Comparison of ENCODE assay signal across 23 mouse cellular contexts in genomic region chr9:71599861-71600260, GRCm38 (mm10). TPM values are rescaled to one million over a fixed set of nuclear protein-coding genes. Genes with fewer than 3 reads are reported as not detected.
DNase-seq lines count a peak whose midpoint lies in the region; ATAC-seq and TF ChIP-seq lines count a peak whose summit lies in the region.
"Had no signal": no experiment of that assay in that cellular context is flagged by ENCODE, and none has a peak within 500 bp of the region (broad histone marks: within the 10 kb centered on the region; RNA-seq: fewer than 3 reads in every experiment).

No protein-coding gene starts in this region.

- no peaks in the 10 kb centered on the region for H3K9me3 ChIP-seq in hindbrain, postnatal 0 days (ENCODE audit: low read length)
- no peaks in the 10 kb centered on the region for H3K9me3 ChIP-seq in hindbrain, embryonic 14.5 days (ENCODE audit: control insufficient read depth, low read length)
- no peaks in the 10 kb centered on the region for H3K9me3 ChIP-seq in midbrain, embryonic 11.5 days (ENCODE audit: control insufficient read depth, low read length)
- H3K9me3 ChIP-seq in midbrain, postnatal 0 days (ENCODE audit: low read length) = no peaks in the 10 kb centered on the region
- H3K9me3 ChIP-seq: embryonic facial prominence, embryonic 15.5 days; forebrain, embryonic 10.5 days; heart, embryonic 10.5 days; hindbrain, embryonic 12.5 days had no signal

- no peaks in the 10 kb centered on the region for H3K4me1 ChIP-seq in hindbrain, postnatal 0 days (ENCODE audit: insufficient read depth, low read length)
- H3K4me1 ChIP-seq in hindbrain, embryonic 14.5 days (replicated peaks; ENCODE audit: control insufficient read depth, insufficient read depth, low read length) = no peaks in the 10 kb centered on the region
- H3K4me1 ChIP-seq in midbrain, embryonic 11.5 days (ENCODE audit: control insufficient read depth, insufficient read depth, low read length) = no peaks in the 10 kb centered on the region
- H3K4me1 ChIP-seq in midbrain, postnatal 0 days (ENCODE audit: insufficient read depth, low read length) = no peaks in the 10 kb centered on the region

- WGBS in hindbrain, postnatal 0 days = 71% methylated on average over 7 of the region's 7 CpGs
- WGBS in hindbrain, embryonic 14.5 days = 86% methylated on average over 7 of the region's 7 CpGs
- WGBS in midbrain, embryonic 11.5 days = 83% methylated on average over 7 of the region's 7 CpGs
- WGBS in midbrain, postnatal 0 days = 78% methylated on average over 7 of the region's 7 CpGs

- no peak overlapping the region for H3K27ac ChIP-seq in hindbrain, postnatal 0 days
- no peak overlapping the region for H3K27ac ChIP-seq in hindbrain, embryonic 14.5 days
- no peak overlapping the region for H3K27ac ChIP-seq in midbrain, embryonic 11.5 days (ENCODE audit: low read depth, low read length)
- no peak overlapping the region for H3K27ac ChIP-seq in midbrain, postnatal 0 days (ENCODE audit: low read depth, low read length)
- H3K27ac ChIP-seq: embryonic facial prominence, embryonic 15.5 days; forebrain, embryonic 10.5 days; heart, embryonic 10.5 days; hindbrain, embryonic 12.5 days had no signal

- no peak overlapping the region for H3K4me2 ChIP-seq in hindbrain, postnatal 0 days (ENCODE audit: low read depth, low read length)
- no peak overlapping the region for H3K4me2 ChIP-seq in hindbrain, embryonic 14.5 days (replicated peaks)
- H3K4me2 ChIP-seq in midbrain, embryonic 11.5 days = no peak overlapping the region
- H3K4me2 ChIP-seq in midbrain, postnatal 0 days (ENCODE audit: low read depth, low read length, poor library complexity, severe bottlenecking) = no peak overlapping the region
- H3K4me2 ChIP-seq: embryonic facial prominence, embryonic 15.5 days; hindbrain, embryonic 12.5 days had no signal

- no peaks in the 10 kb centered on the region for H3K27me3 ChIP-seq in hindbrain, postnatal 0 days (ENCODE audit: insufficient read depth, low read length)
- no peaks in the 10 kb centered on the region for H3K27me3 ChIP-seq in hindbrain, embryonic 14.5 days (ENCODE audit: control insufficient read depth, insufficient read depth, low read length)
- H3K27me3 ChIP-seq in midbrain, embryonic 11.5 days (ENCODE audit: control insufficient read depth, insufficient read depth, low read length) = no peaks in the 10 kb centered on the region
- H3K27me3 ChIP-seq in midbrain, postnatal 0 days (ENCODE audit: insufficient read depth, low read length) = no peaks in the 10 kb centered on the region
- H3K27me3 ChIP-seq: embryonic facial prominence, embryonic 15.5 days; hindbrain, embryonic 12.5 days had no signal

- H3K9ac ChIP-seq in hindbrain, postnatal 0 days (replicated peaks; ENCODE audit: low read length) = no peak overlapping the region
- H3K9ac ChIP-seq in hindbrain, embryonic 14.5 days = no peak overlapping the region
- H3K9ac ChIP-seq in midbrain, embryonic 11.5 days (ENCODE audit: low read length) = no peak overlapping the region
- no peak overlapping the region for H3K9ac ChIP-seq in midbrain, postnatal 0 days (replicated peaks; ENCODE audit: low read length, poor library complexity, severe bottlenecking)
- H3K9ac ChIP-seq: embryonic facial prominence, embryonic 15.5 days; hindbrain, embryonic 12.5 days had no signal

- no peaks in the 10 kb centered on the region for H3K36me3 ChIP-seq in hindbrain, postnatal 0 days (ENCODE audit: insufficient read depth, low read length)
- no peaks in the 10 kb centered on the region for H3K36me3 ChIP-seq in hindbrain, embryonic 14.5 days (replicated peaks; ENCODE audit: control insufficient read depth, insufficient read depth)
- no peaks in the 10 kb centered on the region for H3K36me3 ChIP-seq in midbrain, embryonic 11.5 days (ENCODE audit: control insufficient read depth, insufficient read depth, low read length)
- no peaks in the 10 kb centered on the region for H3K36me3 ChIP-seq in midbrain, postnatal 0 days (ENCODE audit: insufficient read depth, low read length)
- H3K36me3 ChIP-seq: embryonic facial prominence, embryonic 15.5 days; forebrain, embryonic 10.5 days; heart, embryonic 10.5 days; hindbrain, embryonic 12.5 days had no signal

- peak; percentile 43 to 54 for DNase-seq in cerebellum, postnatal 14 days
- DNase-seq in cerebellum, adult 9-10 months = no peak
- no peak for DNase-seq in hindbrain, postnatal 0 days (ENCODE audit: low spot score)
- DNase-seq in hindbrain, embryonic 14.5 days (ENCODE audit: low spot score) = no peak
- DNase-seq in kidney, postnatal 10 days = peak; percentile 18
- DNase-seq in kidney, postnatal 25 days = no peak
- DNase-seq in midbrain, embryonic 11.5 days (ENCODE audit: low spot score, missing footprints) = peak; percentile 12
- DNase-seq in midbrain, postnatal 0 days (ENCODE audit: low spot score) = no peak
- DNase-seq: adrenal gland, postnatal 10 days; cerebellum, adult 11 months; cerebellum, adult 9-11 months; embryo, embryonic 11 days; gastrocnemius, adult 2 months; gastrocnemius, postnatal 25 days; heart, postnatal 4 days had no signal

- H3K4me3 ChIP-seq in hindbrain, postnatal 0 days (ENCODE audit: low read length) = no peak overlapping the region
- no peak overlapping the region for H3K4me3 ChIP-seq in hindbrain, embryonic 14.5 days (replicated peaks; ENCODE audit: low read length)
- no peak overlapping the region for H3K4me3 ChIP-seq in midbrain, embryonic 11.5 days (ENCODE audit: low read depth, low read length)
- H3K4me3 ChIP-seq in midbrain, postnatal 0 days (ENCODE audit: low read depth, low read length) = no peak overlapping the region
- H3K4me3 ChIP-seq: embryonic facial prominence, embryonic 15.5 days; erythroblast, embryonic 14.5 days; forebrain, embryonic 10.5 days; gastrocnemius, adult 2 months; heart, embryonic 10.5 days; hindbrain, embryonic 12.5 days had no signal

- 0 out of 2 replicates have a peak, but pooled peaks have one; percentile 8 for TF ChIP-seq CTCF in hindbrain, postnatal 0 days (IDR thresholded peaks at IDR 0.05; ENCODE audit: low read depth)
- no peak for TF ChIP-seq CTCF in midbrain, postnatal 0 days (IDR thresholded peaks at IDR 0.05)

- no peak for ATAC-seq in hindbrain, postnatal 0 days
- no peak for ATAC-seq in hindbrain, embryonic 14.5 days (ENCODE audit: low FRiP score)
- no peak for ATAC-seq in midbrain, embryonic 11.5 days (ENCODE audit: low FRiP score)
- no peak for ATAC-seq in midbrain, postnatal 0 days (ENCODE audit: low FRiP score)
- ATAC-seq: forebrain, embryonic 14.5 days had no signal

RNA-seq across cellular contexts. Expression of gene Myzap, which starts 7.7 kb away (rescaled TPM):
- total RNA-seq in hindbrain, postnatal 0 days (2014; rRNA removed) = 0.29 and 1.3 TPM in 2 replicates
- polyA plus RNA-seq in hindbrain, postnatal 0 days (2015; fragmentation: Nextera tagmentation; extraction: Ambion mirVana) = 1.6 and 1.9 TPM in 2 replicates
- 3.2 and 4.0 TPM in 2 replicates for polyA plus RNA-seq in hindbrain, embryonic 14.5 days (2014; fragmentation: Nextera tagmentation; extraction: Ambion mirVana)
- polyA plus RNA-seq in midbrain, embryonic 11.5 days (2014; fragmentation: Nextera tagmentation; extraction: Ambion mirVana) = 4.5 and 6.9 TPM in 2 replicates
- total RNA-seq in midbrain, postnatal 0 days (2014; rRNA removed) = 0.99 and 1.4 TPM in 2 replicates
- 1.9 and 2.1 TPM in 2 replicates for polyA plus RNA-seq in midbrain, postnatal 0 days (2015; fragmentation: Nextera tagmentation; extraction: Ambion mirVana)
- total RNA-seq: granulocyte monocyte progenitor cell, adult 5-6 weeks; MEL had no signal
- polyA plus RNA-seq: erythroblast, embryonic 14.5 days had no signal

Comparison
In these comparisons a context has a peak if more than half of its experiments do, and no peak if none do; other contexts are left out.
1. DNase-seq: peak in cerebellum, postnatal 14 days (2 of 2), kidney, postnatal 10 days (single experiment) and midbrain, embryonic 11.5 days (single experiment); none in cerebellum, adult 9-10 months (single experiment), hindbrain, postnatal 0 days (single experiment), hindbrain, embryonic 14.5 days (single experiment), kidney, postnatal 25 days (0 of 2) and midbrain, postnatal 0 days (single experiment).